Mouse (Mus musculus): Measurements from ENCODE around the gene Hist2h3c2.
"Not testable (repeated sequence)": the region's sequence is repeated elsewhere in the genome, so short reads cannot be mapped to it uniquely, and the experiment has no call there.

Hist2h3c2 gene

GRCm38 (mm10) chr3:96235836-96236235, 3.1 kb downstream of the Hist2h3c2 start:
- DNase-seq (ENCODE audit: low spot score) = no peak

GRCm38 (mm10) chr3:96234914-96235313, 4.0 kb downstream of the Hist2h3c2 start:
- DNase-seq (ENCODE audit: low spot score) = no peak

- DNase-seq (ENCODE audit: low spot score) = no peak
These were observed 7.2 kb downstream of the Hist2h3c2 start for GRCm38 (mm10) chr3:96231758-96232120.

GRCm38 (mm10) chr3:96230910-96231757, 7.8 kb downstream of the Hist2h3c2 start:
- DNase-seq (ENCODE audit: low spot score) = no peak

- DNase-seq (ENCODE audit: low spot score) = no peak
These were observed 8.5 kb downstream of the Hist2h3c2 start for GRCm38 (mm10) chr3:96230404-96230803.

GRCm38 (mm10) chr3:96228828-96229227, 10.1 kb downstream of the Hist2h3c2 start:
- DNase-seq (ENCODE audit: low spot score) = no peak

GRCm38 (mm10) chr3:96226695-96227648, 12.0 kb downstream of the Hist2h3c2 start:
- DNase-seq (ENCODE audit: low spot score) = no peak

GRCm38 (mm10) chr3:96225421-96225820, 13.5 kb downstream of the Hist2h3c2 start:
- no peak for DNase-seq (ENCODE audit: low spot score)

GRCm38 (mm10) chr3:96222774-96223173, 16.2 kb downstream of the Hist2h3c2 start:
- no peak for DNase-seq (ENCODE audit: low spot score)

GRCm38 (mm10) chr3:96221640-96222038, 17.3 kb downstream of the Hist2h3c2 start:
- peak; percentile 19 for DNase-seq (ENCODE audit: low spot score)

- DNase-seq (ENCODE audit: low spot score) = peak; percentile 90
These were observed 17.9 kb downstream of the Hist2h3c2 start, which contains the start of the genes Hist2h2ac and Hist2h2be for GRCm38 (mm10) chr3:96220765-96221639. TSS of gene Hist2h2ac (minus strand) at chr3:96220880. TSS of gene Hist2h2be (plus strand) at chr3:96221119.

GRCm38 (mm10) chr3:96220131-96220764, 18.7 kb downstream of the Hist2h3c2 start:
- peak; percentile 69 for DNase-seq (ENCODE audit: low spot score)

- peak; percentile 90 for DNase-seq (ENCODE audit: low spot score)
These were observed 19.2 kb downstream of the Hist2h3c2 start, which contains the start of the genes Bola1 and Hist2h2ab for GRCm38 (mm10) chr3:96219661-96220130. TSS of gene Bola1 (minus strand) at chr3:96219709. TSS of gene Hist2h2ab (plus strand) at chr3:96219865.

GRCm38 (mm10) chr3:96219191-96219641, 19.7 kb downstream of the Hist2h3c2 start:
- peak; percentile 58 for DNase-seq (ENCODE audit: low spot score)

- DNase-seq (ENCODE audit: low spot score) = peak; percentile 64
These were observed 29.7 kb downstream of the Hist2h3c2 start for GRCm38 (mm10) chr3:96209242-96209641.

- DNase-seq (ENCODE audit: low spot score) = no peak
These were observed 31.1 kb downstream of the Hist2h3c2 start for GRCm38 (mm10) chr3:96207819-96208218.

GRCm38 (mm10) chr3:96199731-96200130, 39.2 kb downstream of the Hist2h3c2 start:
- no peak for DNase-seq (ENCODE audit: low spot score)

GRCm38 (mm10) chr3:96198601-96199251, 40.2 kb downstream of the Hist2h3c2 start:
- DNase-seq (ENCODE audit: low spot score) = not testable (repeated sequence)

GRCm38 (mm10) chr3:96198181-96198580, 40.7 kb downstream of the Hist2h3c2 start:
- peak; percentile 44 for DNase-seq (ENCODE audit: low spot score)

- peak; percentile 97 for DNase-seq (ENCODE audit: low spot score)
These were observed 41.7 kb downstream of the Hist2h3c2 start for GRCm38 (mm10) chr3:96197129-96197749.
